Comparison of ENCODE assay signal across 36 mouse cellular contexts in genomic region chr7:45264348-45264747, GRCm38 (mm10). TPM values are rescaled to one million over a fixed set of nuclear protein-coding genes. Genes with fewer than 3 reads are reported as not detected.
DNase-seq lines count a peak whose midpoint lies in the region; ATAC-seq and TF ChIP-seq lines count a peak whose summit lies in the region.
"Had no signal": no experiment of that assay in that cellular context is flagged by ENCODE, and none has a peak within 500 bp of the region (broad histone marks: within the 10 kb centered on the region; RNA-seq: fewer than 3 reads in every experiment).

No protein-coding gene starts in this region.

- H3K4me1 ChIP-seq in intestine, postnatal 0 days (replicated peaks; ENCODE audit: control insufficient read depth, insufficient read depth, low read length): no peaks in the 10 kb centered on the region
- no peaks in the 10 kb centered on the region for H3K4me1 ChIP-seq in intestine, embryonic 15.5 days (replicated peaks)
- H3K4me1 ChIP-seq in kidney, postnatal 0 days (replicated peaks; ENCODE audit: insufficient read depth, low read length): no peaks in the 10 kb centered on the region
- peaks cover 4% of the 10 kb centered on the region; the same call in 1 of the 2 replicates for H3K4me1 ChIP-seq in liver, postnatal 0 days (ENCODE audit: insufficient read depth)
- no peaks in the 10 kb centered on the region for H3K4me1 ChIP-seq in liver, embryonic 12.5 days

- H3K9me3 ChIP-seq in intestine, postnatal 0 days (ENCODE audit: control insufficient read depth): no peaks in the 10 kb centered on the region
- no peaks in the 10 kb centered on the region for H3K9me3 ChIP-seq in intestine, embryonic 15.5 days
- no peaks in the 10 kb centered on the region for H3K9me3 ChIP-seq in kidney, postnatal 0 days (replicated peaks; ENCODE audit: low read length)
- no peaks in the 10 kb centered on the region for H3K9me3 ChIP-seq in liver, postnatal 0 days (ENCODE audit: low read length)
- H3K9me3 ChIP-seq in liver, embryonic 12.5 days (replicated peaks): no peaks in the 10 kb centered on the region
- H3K9me3 ChIP-seq: embryonic facial prominence, embryonic 12.5 days; forebrain, embryonic 15.5 days; hindbrain, embryonic 12.5 days; limb, embryonic 10.5 days; limb, embryonic 15.5 days; midbrain, embryonic 10.5 days; neural tube, embryonic 12.5 days had no signal

- no peak for DNase-seq in kidney, postnatal 0 days (ENCODE audit: low spot score)
- no peak for DNase-seq in kidney, postnatal 4 days
- DNase-seq in liver, postnatal 0 days: peak; percentile 35
- no peak for DNase-seq in brain, embryonic 14.5 days (ENCODE audit: low read depth)
- DNase-seq: adrenal gland, postnatal 10 days; cerebellum, adult 11 months; cerebellum, adult 9-10 months; cerebellum, postnatal 36 days; gastrocnemius, adult 2 months; gastrocnemius, postnatal 36 days; heart, adult 18-20 months; heart, postnatal 36 days; layer of hippocampus, adult 9-11 months; lung, postnatal 10 days; right cerebral cortex, adult 18-20 months; thymus, adult 2 months; thymus, postnatal 36 days had no signal

- TF ChIP-seq CTCF in intestine, postnatal 0 days (IDR thresholded peaks at IDR 0.05; ENCODE audit: low read depth): peak; percentile 60
- TF ChIP-seq CTCF in kidney, postnatal 0 days (IDR thresholded peaks at IDR 0.05; ENCODE audit: low read depth): peak; percentile 36; the same call in 1 of the 2 replicates
- peak; percentile 65 for TF ChIP-seq CTCF in liver, postnatal 0 days (IDR thresholded peaks at IDR 0.05; ENCODE audit: low read depth)
- 0 out of 2 replicates have a peak, but pooled peaks have one; percentile 7 for TF ChIP-seq CTCF in brain, embryonic 14.5 days (IDR thresholded peaks at IDR 0.05; ENCODE audit: borderline replicate concordance, extremely low read depth, insufficient read depth, insufficient read length)

- H3K36me3 ChIP-seq in intestine, postnatal 0 days (ENCODE audit: control insufficient read depth, insufficient read depth): no peaks in the 10 kb centered on the region
- H3K36me3 ChIP-seq in intestine, embryonic 15.5 days: no peaks in the 10 kb centered on the region
- no peaks in the 10 kb centered on the region for H3K36me3 ChIP-seq in kidney, postnatal 0 days (ENCODE audit: insufficient read depth, low read length)
- no peaks in the 10 kb centered on the region for H3K36me3 ChIP-seq in liver, postnatal 0 days (replicated peaks; ENCODE audit: insufficient read depth, low read length)
- no peaks in the 10 kb centered on the region for H3K36me3 ChIP-seq in liver, embryonic 12.5 days
- H3K36me3 ChIP-seq: embryonic facial prominence, embryonic 12.5 days; forebrain, embryonic 15.5 days; hindbrain, embryonic 12.5 days; limb, embryonic 10.5 days; limb, embryonic 15.5 days; midbrain, embryonic 10.5 days; neural tube, embryonic 12.5 days had no signal

- ATAC-seq in intestine, postnatal 0 days: no peak
- ATAC-seq in intestine, embryonic 15.5 days: no peak
- ATAC-seq in kidney, postnatal 0 days (replicated peaks; ENCODE audit: low FRiP score, low read depth): no peak
- ATAC-seq in liver, postnatal 0 days: peak; percentile 91
- no peak for ATAC-seq in liver, embryonic 12.5 days
- ATAC-seq: forebrain, embryonic 15.5 days; hindbrain, postnatal 0 days; intestine, embryonic 16.5 days; Patski had no signal

- no peak for TF ChIP-seq POLR2A in brain, embryonic 14.5 days (IDR thresholded peaks at IDR 0.05; ENCODE audit: borderline replicate concordance, extremely low read depth, insufficient read depth, insufficient read length, poor library complexity, severe bottlenecking)

- H3K4me2 ChIP-seq in intestine, postnatal 0 days (replicated peaks; ENCODE audit: low read depth): no peak overlapping the region
- no peak overlapping the region for H3K4me2 ChIP-seq in intestine, embryonic 15.5 days (replicated peaks)
- no peak overlapping the region for H3K4me2 ChIP-seq in kidney, postnatal 0 days (ENCODE audit: low read length)
- H3K4me2 ChIP-seq in liver, postnatal 0 days (ENCODE audit: low read depth, low read length): no peak overlapping the region
- no peak overlapping the region for H3K4me2 ChIP-seq in liver, embryonic 12.5 days
- H3K4me2 ChIP-seq: embryonic facial prominence, embryonic 12.5 days; forebrain, embryonic 15.5 days; heart, embryonic 11.5 days; hindbrain, embryonic 12.5 days; limb, embryonic 15.5 days; neural tube, embryonic 12.5 days had no signal

- peaks cover 11% of the 10 kb centered on the region for H3K27me3 ChIP-seq in intestine, postnatal 0 days (replicated peaks; ENCODE audit: control insufficient read depth, insufficient read depth, low read length)
- H3K27me3 ChIP-seq in intestine, embryonic 15.5 days (replicated peaks): no peaks in the 10 kb centered on the region; the same call in 1 of the 2 replicates
- no peaks in the 10 kb centered on the region for H3K27me3 ChIP-seq in kidney, postnatal 0 days (ENCODE audit: insufficient read depth, low read length)
- H3K27me3 ChIP-seq in liver, postnatal 0 days (ENCODE audit: insufficient read depth, low read length): no peaks in the 10 kb centered on the region; the same call in 1 of the 2 replicates
- peaks cover 48% of the 10 kb centered on the region for H3K27me3 ChIP-seq in liver, embryonic 12.5 days (replicated peaks)
- H3K27me3 ChIP-seq: forebrain, embryonic 15.5 days; neural tube, embryonic 12.5 days had no signal

- TF ChIP-seq EP300 in liver, postnatal 0 days (IDR thresholded peaks at IDR 0.05; ENCODE audit: low read depth): 0 out of 2 replicates have a peak, but pooled peaks have one; percentile 23

- H3K4me3 ChIP-seq in intestine, postnatal 0 days (ENCODE audit: low read depth, low read length): no peak overlapping the region
- H3K4me3 ChIP-seq in intestine, embryonic 15.5 days (replicated peaks): no peak overlapping the region
- no peak overlapping the region for H3K4me3 ChIP-seq in kidney, postnatal 0 days (replicated peaks; ENCODE audit: low read depth, low read length)
- H3K4me3 ChIP-seq in liver, postnatal 0 days (ENCODE audit: low read depth, low read length): no peak overlapping the region
- H3K4me3 ChIP-seq in liver, embryonic 12.5 days: no peak overlapping the region
- H3K4me3 ChIP-seq: embryonic facial prominence, embryonic 12.5 days; forebrain, embryonic 15.5 days; gastrocnemius, adult 2 months; hindbrain, embryonic 12.5 days; limb, embryonic 10.5 days; limb, embryonic 15.5 days; midbrain, embryonic 10.5 days; myocyte; neural tube, embryonic 12.5 days had no signal

- 66% methylated on average over 3 of the region's 3 CpGs for WGBS in intestine, postnatal 0 days
- 74% methylated on average over 3 of the region's 3 CpGs for WGBS in intestine, embryonic 15.5 days
- 84% methylated on average over 3 of the region's 3 CpGs for WGBS in kidney, postnatal 0 days
- WGBS in liver, postnatal 0 days (ENCODE audit: insufficient replicate concordance): 60% methylated on average over 3 of the region's 3 CpGs
- WGBS in liver, embryonic 12.5 days (ENCODE audit: insufficient replicate concordance): 51% methylated on average over 3 of the region's 3 CpGs

- H3K27ac ChIP-seq in intestine, postnatal 0 days (ENCODE audit: low read depth, low read length): no peak overlapping the region
- no peak overlapping the region for H3K27ac ChIP-seq in intestine, embryonic 15.5 days
- H3K27ac ChIP-seq in kidney, postnatal 0 days: no peak overlapping the region
- no peak overlapping the region for H3K27ac ChIP-seq in liver, postnatal 0 days (ENCODE audit: low read depth)
- H3K27ac ChIP-seq in liver, embryonic 12.5 days: no peak overlapping the region
- H3K27ac ChIP-seq: embryonic facial prominence, embryonic 12.5 days; forebrain, embryonic 15.5 days; gastrocnemius, adult 2 months; hindbrain, embryonic 12.5 days; hindbrain, postnatal 0 days; limb, embryonic 10.5 days; limb, embryonic 15.5 days; midbrain, embryonic 10.5 days; neural tube, embryonic 12.5 days had no signal

- H3K9ac ChIP-seq in intestine, postnatal 0 days (ENCODE audit: low read depth, low read length): no peak overlapping the region
- H3K9ac ChIP-seq in intestine, embryonic 15.5 days: no peak overlapping the region
- H3K9ac ChIP-seq in kidney, postnatal 0 days (ENCODE audit: low read depth, low read length): no peak overlapping the region
- H3K9ac ChIP-seq in liver, postnatal 0 days (replicated peaks): no peak overlapping the region
- H3K9ac ChIP-seq in liver, embryonic 12.5 days: no peak overlapping the region
- H3K9ac ChIP-seq: embryonic facial prominence, embryonic 12.5 days; forebrain, embryonic 15.5 days; hindbrain, embryonic 12.5 days; limb, embryonic 15.5 days; neural tube, embryonic 12.5 days had no signal

RNA-seq across cellular contexts. Expression of gene Slc6a21, which starts 13.0 kb away (rescaled TPM):
- polyA plus RNA-seq in intestine, postnatal 0 days (2015; fragmentation: Nextera tagmentation; extraction: Ambion mirVana): not detected in 2 replicates
- polyA plus RNA-seq in intestine, embryonic 15.5 days (2015; fragmentation: Nextera tagmentation; extraction: Ambion mirVana): not detected in 2 replicates
- polyA plus RNA-seq in kidney, postnatal 0 days (2015; fragmentation: Nextera tagmentation; extraction: Ambion mirVana): not detected in 2 replicates
- polyA plus RNA-seq in liver, postnatal 0 days (2015; fragmentation: Nextera tagmentation; extraction: Ambion mirVana): 0.32 and 0.43 TPM in 2 replicates
- not detected in 2 replicates for polyA plus RNA-seq in liver, embryonic 12.5 days (2016; fragmentation: Nextera tagmentation; extraction: Ambion mirVana)
- 0.11 TPM in 1 of 2 replicates, not detected in the other for polyA plus RNA-seq in brain, embryonic 14.5 days (2012; rRNA removed)
- polyA plus RNA-seq: embryonic facial prominence, embryonic 12.5 days; forebrain, embryonic 15.5 days; heart, embryonic 11.5 days; heart, embryonic 16.5 days; hindbrain, embryonic 12.5 days; hindbrain, postnatal 0 days; intestine, embryonic 16.5 days; limb, embryonic 10.5 days; limb, embryonic 15.5 days; liver, embryonic 16.5 days; midbrain, embryonic 10.5 days; midbrain, postnatal 0 days; myocyte; neural tube, embryonic 12.5 days; Patski had no signal

RNA-seq across cellular contexts. Expression of gene Slc6a16, which starts 23.5 kb away (rescaled TPM):
- polyA plus RNA-seq in intestine, postnatal 0 days (2015; fragmentation: Nextera tagmentation; extraction: Ambion mirVana): not detected in 2 replicates
- not detected in 2 replicates for polyA plus RNA-seq in intestine, embryonic 15.5 days (2015; fragmentation: Nextera tagmentation; extraction: Ambion mirVana)
- polyA plus RNA-seq in kidney, postnatal 0 days (2015; fragmentation: Nextera tagmentation; extraction: Ambion mirVana): 0.18 and 0.45 TPM in 2 replicates
- polyA plus RNA-seq in liver, postnatal 0 days (2015; fragmentation: Nextera tagmentation; extraction: Ambion mirVana): 0.46 and 0.49 TPM in 2 replicates
- polyA plus RNA-seq in liver, embryonic 12.5 days (2016; fragmentation: Nextera tagmentation; extraction: Ambion mirVana): not detected in 2 replicates
- polyA plus RNA-seq in brain, embryonic 14.5 days (2012; rRNA removed): 0.70 and 0.86 TPM in 2 replicates
- polyA plus RNA-seq: intestine, embryonic 16.5 days; limb, embryonic 15.5 days; liver, embryonic 16.5 days; myocyte; Patski; spleen, adult 2 months had no signal

RNA-seq across cellular contexts. Expression of gene Cd37, which starts 25.4 kb away (rescaled TPM):
- 1.6 and 2.3 TPM in 2 replicates for polyA plus RNA-seq in intestine, postnatal 0 days (2015; fragmentation: Nextera tagmentation; extraction: Ambion mirVana)
- polyA plus RNA-seq in intestine, embryonic 15.5 days (2015; fragmentation: Nextera tagmentation; extraction: Ambion mirVana): 3.5 and 3.6 TPM in 2 replicates
- polyA plus RNA-seq in kidney, postnatal 0 days (2015; fragmentation: Nextera tagmentation; extraction: Ambion mirVana): 2.1 and 2.6 TPM in 2 replicates
- 29.8 and 31.8 TPM in 2 replicates for polyA plus RNA-seq in liver, postnatal 0 days (2015; fragmentation: Nextera tagmentation; extraction: Ambion mirVana)
- 14.0 and 14.6 TPM in 2 replicates for polyA plus RNA-seq in liver, embryonic 12.5 days (2016; fragmentation: Nextera tagmentation; extraction: Ambion mirVana)
- 1.4 and 1.5 TPM in 2 replicates for polyA plus RNA-seq in brain, embryonic 14.5 days (2012; rRNA removed)

RNA-seq across cellular contexts. Expression of gene Tead2, which starts 48.8 kb away (rescaled TPM):
- 18.7 and 20.8 TPM in 2 replicates for polyA plus RNA-seq in intestine, postnatal 0 days (2015; fragmentation: Nextera tagmentation; extraction: Ambion mirVana)
- polyA plus RNA-seq in intestine, embryonic 15.5 days (2015; fragmentation: Nextera tagmentation; extraction: Ambion mirVana): 93.2 and 97.0 TPM in 2 replicates
- polyA plus RNA-seq in kidney, postnatal 0 days (2015; fragmentation: Nextera tagmentation; extraction: Ambion mirVana): 94.3 and 112 TPM in 2 replicates
- polyA plus RNA-seq in liver, postnatal 0 days (2015; fragmentation: Nextera tagmentation; extraction: Ambion mirVana): 15.5 and 20.2 TPM in 2 replicates
- polyA plus RNA-seq in liver, embryonic 12.5 days (2016; fragmentation: Nextera tagmentation; extraction: Ambion mirVana): 23.6 and 28.2 TPM in 2 replicates
- 184 and 312 TPM in 2 replicates for polyA plus RNA-seq in brain, embryonic 14.5 days (2012; rRNA removed)

RNA-seq across cellular contexts. Expression of gene Dkkl1, which starts 52.4 kb away (rescaled TPM):
- polyA plus RNA-seq in intestine, postnatal 0 days (2015; fragmentation: Nextera tagmentation; extraction: Ambion mirVana): 0.47 and 0.55 TPM in 2 replicates
- polyA plus RNA-seq in intestine, embryonic 15.5 days (2015; fragmentation: Nextera tagmentation; extraction: Ambion mirVana): 1.0 and 1.1 TPM in 2 replicates
- 0.47 and 1.3 TPM in 2 replicates for polyA plus RNA-seq in kidney, postnatal 0 days (2015; fragmentation: Nextera tagmentation; extraction: Ambion mirVana)
- polyA plus RNA-seq in liver, postnatal 0 days (2015; fragmentation: Nextera tagmentation; extraction: Ambion mirVana): 0.95 and 1.5 TPM in 2 replicates
- polyA plus RNA-seq in liver, embryonic 12.5 days (2016; fragmentation: Nextera tagmentation; extraction: Ambion mirVana): 1.9 and 3.0 TPM in 2 replicates
- 1.4 and 2.1 TPM in 2 replicates for polyA plus RNA-seq in brain, embryonic 14.5 days (2012; rRNA removed)
- polyA plus RNA-seq: Patski had no signal

Comparison
In these comparisons a context has a peak if more than half of its experiments do, and no peak if none do; other contexts are left out.
1. CTCF ChIP-seq: peak in every context shown above with its lines; median percentile 65 in liver, postnatal 0 days; 60 in intestine, postnatal 0 days; 36 in kidney, postnatal 0 days; 7 in brain, embryonic 14.5 days.